Mouse (Mus musculus) hematopoietic stem cell, adult 5-6 weeks (primary cell): ENCODE measurements around the gene Olfr106-ps. TPM values are rescaled to one million over a fixed set of nuclear protein-coding genes. Genes with fewer than 3 reads are reported as not detected.

ENCODE experiments used
- ATAC-seq, 2 experiments: fragments of 125-278 bp in 1 of 2; replicated peaks in 1 of 2; 2 replicates each; pipeline ENCODE4 v1.8.0; 2016 to 2017; ENCODE audit warnings: inconsistent platforms in 2 of 2, mild to moderate bottlenecking in 2 of 2, moderate number of reproducible peaks in 2 of 2, low read depth in 1 of 2, moderate TSS enrichment in 1 of 2; ENCODE audit not compliant: low FRiP score in 2 of 2, poor library complexity in 2 of 2, severe bottlenecking in 2 of 2, insufficient read depth in 1 of 2, low TSS enrichment in 1 of 2
- total RNA-seq: library from RNA; stranded (forward); fragments of 172-1452, 232-1000 nt; gene quantifications from 2 replicates; pipeline ENCODE4 v1.2.3, GENCODE M21; 2017

The Olfr106-ps gene
- total RNA-seq, result not detected in 2 replicates

DNA sequence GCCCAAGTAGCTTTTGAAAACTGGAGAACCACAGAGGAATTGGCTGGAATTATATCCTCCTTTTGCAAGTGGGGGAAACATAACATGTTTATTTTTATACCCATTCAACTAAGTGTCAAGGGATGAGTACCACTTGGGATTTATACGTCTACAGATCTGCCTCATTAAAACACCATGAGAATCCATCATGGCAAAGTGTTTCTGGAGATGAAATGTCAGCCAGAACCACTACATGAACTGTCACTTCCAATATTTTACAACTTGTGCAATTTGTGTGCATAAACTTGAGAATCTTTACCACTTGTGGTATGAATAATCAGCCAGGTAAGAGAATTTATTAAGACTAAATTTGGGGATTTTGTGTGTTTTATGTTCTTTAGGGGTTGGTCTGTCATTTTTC lies at the start of gene Olfr106-ps:
Olfr106-ps (plus strand) TSS at position 301 of the 400 bp plus-strand sequence.
- no peak for ATAC-seq

DNA sequence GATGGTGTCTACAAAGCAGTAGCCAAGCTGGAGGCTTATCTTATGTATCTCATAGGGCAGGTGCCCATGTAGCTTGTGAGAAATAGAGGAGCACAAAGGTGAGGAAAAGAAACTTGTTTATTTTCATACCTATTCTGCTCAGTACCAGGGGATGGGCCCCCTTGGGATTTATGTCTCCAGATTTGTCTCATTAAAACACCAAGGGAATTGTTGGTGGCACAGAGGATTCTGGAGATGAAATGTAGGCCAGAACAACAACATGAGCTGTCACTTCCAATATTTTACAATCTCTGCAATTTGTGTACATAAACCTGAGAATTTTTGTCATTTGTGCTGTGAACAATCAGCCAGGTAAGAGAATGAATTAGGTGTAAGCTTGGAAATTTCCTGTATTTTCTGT lies 30.9 kb upstream of the Olfr106-ps start, which contains the start of gene Olfr104-ps:
Olfr104-ps (plus strand) TSS at position 301 of the 400 bp plus-strand sequence.
- no peak for ATAC-seq

GRCm38 (mm10) chr17:37378733-37379132 lies 11.5 kb upstream of the Olfr106-ps start, which contains the start of gene Olfr105-ps:
TSS of gene Olfr105-ps (plus strand) at chr17:37379033.
- ATAC-seq, result no peak

DNA sequence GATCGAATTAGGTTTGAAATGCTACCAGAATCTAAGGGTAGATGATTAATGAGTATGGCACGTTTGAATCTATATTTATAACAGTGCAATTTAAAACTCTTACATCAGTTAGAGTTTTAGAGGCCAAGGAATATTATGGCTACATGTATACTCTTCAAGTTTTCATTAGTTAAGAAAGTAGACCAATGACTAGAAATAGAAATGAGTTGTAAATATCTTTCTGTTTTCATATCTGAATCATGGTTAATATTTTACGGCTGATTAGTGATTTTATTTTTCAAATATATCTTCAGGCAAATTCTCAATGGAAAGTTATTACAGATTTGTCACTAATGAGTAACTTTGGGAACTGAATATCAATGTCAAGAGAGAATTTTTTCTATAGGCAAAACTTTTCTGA lies 8.7 kb downstream of the Olfr106-ps start, which contains the start of gene Olfr107:
Olfr107 (plus strand) TSS at position 301 of the 400 bp plus-strand sequence.
- ATAC-seq, result no peak

- no peak for ATAC-seq
Measured at GRCm38 (mm10) chr17:37413380-37413779, 23.2 kb downstream of the Olfr106-ps start.

- ATAC-seq, result no peak
Measured at GRCm38 (mm10) chr17:37445180-37445579, 55.0 kb downstream of the Olfr106-ps start, which contains the start of gene Olfr108. TSS of gene Olfr108 (plus strand) at chr17:37445480.

Other genes starting within 250 kb of the Olfr106-ps start
- gene Olfr93, start 228.9 kb upstream of the Olfr106-ps start, total RNA-seq, result not detected in 2 replicates
- gene Ubd, start 196.5 kb upstream of the Olfr106-ps start, total RNA-seq, result not detected in 2 replicates
- gene Olfr94, start 189.4 kb upstream of the Olfr106-ps start, total RNA-seq, result not detected in 2 replicates
- not detected in 2 replicates for gene Olfr95, start 177.3 kb upstream of the Olfr106-ps start, total RNA-seq
- not detected in 2 replicates for gene Olfr96, start 170.2 kb upstream of the Olfr106-ps start, total RNA-seq
- gene Olfr97, start 153.1 kb upstream of the Olfr106-ps start, total RNA-seq, result not detected in 2 replicates
- not detected in 2 replicates for gene Olfr98, start 126.6 kb upstream of the Olfr106-ps start, total RNA-seq
- 34.3 and 53.5 TPM in 2 replicates for gene H2-M3, start 120.2 kb upstream of the Olfr106-ps start, total RNA-seq
- not detected in 2 replicates for gene Olfr99, start 106.9 kb upstream of the Olfr106-ps start, total RNA-seq
- not detected in 2 replicates for gene Olfr101, start 86.1 kb upstream of the Olfr106-ps start, total RNA-seq
- not detected in 2 replicates for gene Olfr102, start 73.3 kb upstream of the Olfr106-ps start, total RNA-seq
- not detected in 2 replicates for gene Olfr103, start 50.7 kb upstream of the Olfr106-ps start, total RNA-seq
- not detected in 2 replicates for gene Olfr104-ps, start 30.8 kb upstream of the Olfr106-ps start, total RNA-seq
- not detected in 2 replicates for gene Olfr105-ps, start 11.4 kb upstream of the Olfr106-ps start, total RNA-seq
- not detected in 2 replicates for gene Olfr107, start 8.8 kb downstream of the Olfr106-ps start, total RNA-seq
- not detected in 2 replicates for gene Olfr108, start 55.1 kb downstream of the Olfr106-ps start, total RNA-seq
- not detected in 2 replicates for gene Olfr109, start 68.5 kb downstream of the Olfr106-ps start, total RNA-seq
- not detected in 2 replicates for gene H2-M2, start 93.2 kb downstream of the Olfr106-ps start, total RNA-seq
- gene Olfr110, start 102.1 kb downstream of the Olfr106-ps start, total RNA-seq, result not detected in 2 replicates
- gene Olfr111, start 117.6 kb downstream of the Olfr106-ps start, total RNA-seq, result not detected in 2 replicates
- not detected in 2 replicates for gene Olfr112, start 179.1 kb downstream of the Olfr106-ps start, total RNA-seq
- not detected in 2 replicates for gene Olfr113, start 187.3 kb downstream of the Olfr106-ps start, total RNA-seq
- gene Olfr114, start 202.3 kb downstream of the Olfr106-ps start, total RNA-seq, result not detected in 2 replicates
- gene Olfr115, start 236.7 kb downstream of the Olfr106-ps start, total RNA-seq, result not detected in 2 replicates
- not detected in 2 replicates for gene Olfr116, start 236.8 kb downstream of the Olfr106-ps start, total RNA-seq